Mouse (Mus musculus) cerebellum, adult 8-10 months (tissue): ENCODE data around the gene Zbtb39.
"Not testable (repeated sequence)": the region's sequence is repeated elsewhere in the genome, so short reads cannot be mapped to it uniquely, and the experiment has no call there.

Experiments used
- DNase-seq: peaks from one replicate; pipeline ENCODE4 v3.0.0; 2022

Zbtb39 gene

GRCm38 (mm10) chr10:127738151-127738882 lies 1.0 kb upstream of the Zbtb39 start:
- peak; percentile 28 for DNase-seq

DNA sequence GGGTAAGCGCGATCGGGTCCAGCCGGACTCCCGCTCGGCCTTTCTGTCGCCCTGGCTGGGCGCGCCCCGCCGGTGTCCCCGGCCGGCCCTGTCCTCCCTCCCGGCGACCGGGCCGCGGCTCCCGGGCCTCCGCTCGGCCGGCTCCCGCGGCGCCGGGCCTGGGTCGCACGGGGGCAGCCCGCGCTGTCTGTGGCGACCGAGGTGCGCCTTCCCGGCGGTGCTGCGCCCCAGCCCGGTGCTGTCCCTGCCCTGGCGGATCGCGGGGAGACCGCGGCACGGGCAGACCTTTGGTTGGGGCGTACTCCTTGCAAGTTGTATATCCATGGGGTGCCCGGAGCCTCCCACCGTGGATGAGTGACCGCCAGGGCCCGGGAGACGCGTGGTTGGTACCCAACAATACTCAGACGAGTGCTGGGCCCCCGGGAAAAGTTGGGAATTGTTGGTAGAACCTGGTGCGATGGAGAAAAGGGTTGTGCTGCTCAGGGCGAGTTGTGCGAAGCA lies 373 bp downstream of the Zbtb39 start:
- no peak for DNase-seq

DNA sequence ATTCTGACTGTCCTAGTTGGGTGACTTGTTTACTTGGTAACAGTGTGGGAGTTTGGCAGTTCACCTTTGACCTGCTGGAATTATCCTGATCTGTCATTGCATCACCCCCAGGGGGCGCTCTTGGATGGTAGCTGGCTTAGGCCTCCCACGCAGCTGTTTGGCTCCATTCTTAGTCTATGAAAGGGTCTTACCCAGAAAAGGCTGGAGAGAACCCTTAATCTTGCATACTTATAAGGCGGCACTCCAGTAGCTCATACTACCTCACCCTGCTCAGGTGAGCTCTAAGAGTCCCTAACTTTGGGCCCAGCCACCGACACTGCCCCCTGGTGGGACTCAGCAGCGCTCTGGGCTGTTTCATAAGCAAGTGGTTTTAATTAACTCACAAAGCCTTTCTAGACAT lies 5.3 kb downstream of the Zbtb39 start:
- DNase-seq: peak; percentile 27

- no peak for DNase-seq
These were observed 6.5 kb downstream of the Zbtb39 start for GRCm38 (mm10) chr10:127745886-127746285.

GRCm38 (mm10) chr10:127747254-127747653 lies 7.9 kb downstream of the Zbtb39 start:
- DNase-seq: no peak

DNA sequence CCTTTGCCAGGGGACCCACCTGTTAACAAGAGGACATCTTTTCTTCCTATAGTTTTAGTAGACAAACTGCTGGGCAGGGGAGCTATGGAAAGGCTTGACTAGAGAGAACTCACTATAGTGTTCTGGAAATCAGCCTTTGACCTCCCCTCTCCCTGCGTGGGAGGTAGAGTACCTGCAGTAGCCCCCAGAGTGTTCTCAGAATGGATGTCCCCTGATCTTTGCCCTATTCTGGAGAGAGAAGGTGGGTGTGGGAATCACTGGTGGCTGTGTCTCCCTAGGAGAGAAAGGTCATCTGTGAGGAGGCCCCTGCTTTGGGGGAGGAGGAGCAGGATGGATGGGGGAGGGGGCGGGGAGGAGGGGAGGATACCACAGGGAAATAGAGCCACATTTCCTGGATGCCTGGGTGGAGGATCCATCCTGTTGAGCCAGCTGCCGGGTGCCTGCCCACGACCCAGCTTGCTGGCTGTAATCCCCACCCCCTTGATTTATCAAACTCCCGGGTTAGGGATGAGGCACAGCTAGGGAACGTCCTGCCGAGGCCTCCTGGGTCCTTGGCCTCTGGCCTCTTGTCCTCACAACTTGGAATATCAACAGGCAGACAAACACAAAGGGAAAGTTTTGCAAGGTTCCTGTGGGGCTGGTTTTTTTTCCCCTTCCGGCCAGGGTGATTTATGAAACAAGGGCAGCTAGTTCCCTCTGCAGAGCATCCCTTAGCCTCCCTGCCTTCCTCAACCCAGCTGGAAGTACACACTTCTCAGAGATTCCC lies 9.7 kb downstream of the Zbtb39 start:
- DNase-seq: no peak

GRCm38 (mm10) chr10:127750136-127750777 lies 10.9 kb downstream of the Zbtb39 start:
- no peak for DNase-seq

- no peak for DNase-seq
These were observed 12.2 kb downstream of the Zbtb39 start, which contains the start of gene Gpr182 for GRCm38 (mm10) chr10:127751548-127751947. Gene Gpr182 (minus strand): TSS chr10:127751732.

GRCm38 (mm10) chr10:127754566-127755166 lies 15.3 kb downstream of the Zbtb39 start:
- no peak for DNase-seq

DNA sequence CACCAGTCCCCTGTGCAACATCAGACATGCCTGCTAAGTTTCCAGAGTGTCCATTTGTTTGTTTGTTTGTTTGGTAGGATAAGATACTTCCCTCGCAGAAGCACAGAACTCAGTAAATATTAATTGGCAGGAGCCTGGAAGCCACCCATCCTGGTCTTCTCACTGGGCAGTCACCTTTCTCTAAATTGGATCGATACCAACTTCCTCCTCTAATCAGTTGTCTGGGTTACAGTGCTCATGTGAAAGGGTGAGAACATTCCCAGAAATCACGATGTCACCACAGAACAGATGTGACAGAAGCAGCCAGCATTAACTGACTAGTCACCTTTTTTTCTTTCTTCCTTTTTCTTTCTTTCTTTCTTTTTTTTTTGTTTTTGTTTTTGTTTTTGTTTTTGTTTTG lies 15.9 kb downstream of the Zbtb39 start:
- DNase-seq: no peak

DNA sequence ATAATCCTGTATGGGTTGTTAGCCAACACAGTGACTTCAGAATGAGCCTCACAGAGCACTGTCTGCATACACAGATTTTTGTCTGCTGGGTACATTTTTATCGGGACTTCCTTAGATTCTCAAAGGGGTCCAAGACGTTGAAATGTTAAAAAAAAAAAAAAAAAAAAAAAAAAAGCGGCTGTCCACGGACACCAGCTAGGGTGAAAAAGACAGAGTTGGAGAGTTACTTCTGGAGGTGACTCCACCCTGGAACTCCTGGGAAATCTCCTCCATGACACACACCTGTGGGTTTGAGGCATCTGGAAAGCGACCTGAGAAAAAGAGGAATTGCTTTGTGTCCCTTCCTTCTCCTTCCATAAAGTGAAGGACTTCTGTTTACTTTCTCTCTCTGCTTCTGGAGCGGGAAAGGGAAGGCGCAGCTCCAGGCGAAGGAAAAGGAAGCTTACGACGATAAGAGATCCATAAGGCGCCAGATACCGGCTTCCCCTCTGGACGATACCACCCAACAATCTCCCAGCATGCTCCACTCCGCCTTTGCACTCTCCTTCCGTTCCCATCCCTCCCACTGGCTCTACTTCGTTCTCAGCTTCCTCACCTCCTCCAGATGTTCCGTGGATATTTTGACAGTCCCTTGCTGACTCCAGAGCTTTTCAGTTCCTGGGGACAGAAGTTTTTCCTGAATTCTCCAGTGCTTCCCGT lies 16.6 kb downstream of the Zbtb39 start:
- no peak for DNase-seq

DNA sequence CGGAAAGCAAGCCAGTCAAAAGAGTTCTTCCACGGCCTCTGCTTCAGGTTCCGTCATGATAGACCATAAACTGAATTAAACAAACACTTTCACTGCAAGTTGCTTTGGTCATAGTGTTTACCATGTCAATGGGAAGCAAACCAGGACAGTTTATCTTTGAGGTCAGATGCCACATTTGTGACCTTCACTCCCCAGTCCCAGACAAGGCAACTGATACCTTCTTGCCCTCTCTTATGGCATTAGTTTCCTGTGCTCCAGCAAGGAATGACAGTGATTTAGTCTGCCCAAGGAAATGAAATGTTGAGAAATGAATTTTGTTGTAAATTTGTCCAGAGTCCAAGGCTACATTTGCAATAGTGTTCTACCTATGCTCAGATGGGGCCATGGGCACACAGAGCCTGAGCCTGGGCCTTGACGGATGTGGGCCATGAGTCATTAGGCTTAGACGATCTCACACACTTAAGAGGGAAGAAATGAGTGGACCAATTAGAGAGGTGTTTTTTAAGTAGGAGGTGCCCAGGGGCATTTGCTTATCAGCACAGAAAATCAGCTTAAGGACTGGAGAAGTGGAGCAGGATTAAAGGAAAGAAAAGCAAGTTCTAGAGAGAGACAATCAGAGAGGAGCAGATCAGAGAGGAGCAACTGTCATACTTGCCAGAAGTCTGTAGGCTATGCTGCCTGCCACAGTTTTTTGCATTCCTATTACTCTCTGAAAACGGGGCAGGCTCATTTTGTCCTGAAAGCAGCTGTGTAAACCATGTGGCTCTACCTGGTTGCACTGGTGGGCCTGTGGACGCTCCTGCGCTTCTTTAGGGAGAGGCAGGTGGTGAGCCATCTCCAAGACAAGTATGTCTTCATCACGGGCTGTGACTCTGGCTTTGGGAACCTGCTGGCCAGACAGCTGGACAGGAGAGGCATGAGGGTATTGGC lies 20.1 kb downstream of the Zbtb39 start, which contains the start of the genes Rdh1 and Rdh16f1:
Rdh1 (plus strand) TSS at position 541 of the 930 bp plus-strand sequence.
Rdh16f1 (plus strand) TSS at position 607 of the 930 bp plus-strand sequence.
- no peak for DNase-seq

- not testable (repeated sequence) for DNase-seq
These were observed 23.6 kb downstream of the Zbtb39 start for GRCm38 (mm10) chr10:127762926-127763325.

DNA sequence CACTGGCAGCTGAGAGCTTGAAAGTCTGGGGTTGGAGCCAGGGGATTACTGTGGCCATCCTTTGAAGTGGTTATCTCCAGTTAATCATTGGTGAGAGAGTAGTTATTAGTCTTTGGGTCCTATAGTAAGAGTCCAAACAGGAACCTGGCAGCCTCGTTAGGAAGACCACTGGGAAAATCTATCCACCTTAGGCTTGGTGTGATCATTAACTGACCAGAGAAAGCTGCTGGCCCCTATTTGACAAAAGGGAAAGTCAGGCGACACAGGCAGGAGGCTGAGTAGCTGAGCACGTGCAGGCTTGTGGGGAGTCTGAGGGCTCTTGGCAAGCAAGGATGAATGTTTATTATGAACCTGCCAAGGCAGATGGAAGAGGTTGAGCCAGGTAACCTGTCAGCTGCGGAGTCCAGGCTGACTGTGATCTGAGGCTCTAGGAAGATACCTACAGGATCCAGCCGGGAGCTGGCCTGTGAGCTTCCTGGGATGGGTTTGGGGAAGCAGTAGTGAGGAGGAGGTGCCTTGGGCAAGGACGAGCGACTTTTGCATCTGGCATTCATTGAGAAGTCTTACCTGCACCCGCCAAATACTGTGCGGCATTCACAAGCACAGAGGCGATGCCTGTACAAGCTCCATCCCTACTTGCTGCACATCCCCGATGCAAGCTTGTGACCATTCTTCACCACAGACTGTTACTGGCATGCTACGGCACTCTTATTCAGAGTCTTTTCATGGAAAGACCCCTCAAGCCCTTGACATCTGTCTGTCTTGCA lies 24.8 kb downstream of the Zbtb39 start:
- DNase-seq: no peak

- no peak for DNase-seq
These were observed 27.2 kb downstream of the Zbtb39 start for GRCm38 (mm10) chr10:127766564-127766963.

DNA sequence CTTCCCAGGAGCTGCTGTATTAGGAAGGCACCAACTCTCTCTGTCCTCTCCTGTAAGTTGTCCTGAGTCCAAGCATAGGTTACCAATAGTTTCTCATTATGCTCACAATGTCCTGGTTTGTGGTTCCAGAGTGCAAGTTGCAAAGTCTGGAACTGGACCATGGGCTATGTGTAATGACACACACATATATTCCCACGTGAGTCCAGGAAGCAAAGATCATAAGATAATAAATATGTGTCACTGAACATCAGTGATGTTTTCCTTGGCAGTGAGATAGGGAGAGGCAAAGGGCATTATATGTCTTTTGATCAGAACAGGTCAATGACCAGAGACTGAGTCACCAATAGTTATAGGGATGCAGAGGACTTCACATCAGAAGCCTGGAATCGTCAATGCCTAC lies 36.7 kb downstream of the Zbtb39 start, which contains the start of gene Rdh9:
Rdh9 (plus strand) TSS at position 376 of the 400 bp plus-strand sequence.
- no peak for DNase-seq

DNA sequence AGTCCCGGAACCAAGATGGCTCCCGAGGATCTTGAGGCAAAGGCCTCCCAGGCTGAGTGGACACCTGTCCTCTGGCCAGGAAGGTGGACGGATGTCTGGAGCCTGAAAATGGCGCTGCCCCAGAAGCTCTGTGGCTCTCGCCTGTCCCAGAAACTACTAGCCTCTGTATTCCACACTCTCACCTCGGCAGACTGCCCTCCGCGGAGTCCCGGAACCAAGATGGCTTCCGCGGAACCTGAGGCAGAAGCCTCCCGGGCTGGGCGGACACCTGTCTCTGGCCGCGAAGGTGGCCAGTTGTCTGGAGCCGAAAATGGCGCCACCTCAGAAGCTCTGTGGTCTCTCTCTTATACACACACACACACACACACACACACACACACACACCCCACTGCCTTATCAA lies 43.0 kb downstream of the Zbtb39 start:
- not testable (repeated sequence) for DNase-seq

GRCm38 (mm10) chr10:127785411-127785810 lies 46.1 kb downstream of the Zbtb39 start:
- not testable (repeated sequence) for DNase-seq
